Mouse (Mus musculus) neural tube, embryonic 11.5 days (tissue): ENCODE measurements around the gene Xylt1. TPM values are rescaled to one million over a fixed set of nuclear protein-coding genes. Genes with fewer than 3 reads are reported as not detected.
A peak's percentile ranks its signal among the peaks of the same experiment; 100 is the strongest.

Source experiments
- ATAC-seq: fragments of 200-750 bp; cut with Nextera tagmentation; 2 replicates; pipeline ENCODE4 v1.8.0; 2017; ENCODE audit warnings: moderate number of reproducible peaks, mild to moderate bottlenecking, moderate TSS enrichment, moderate library complexity; ENCODE audit not compliant: insufficient read depth, low FRiP score, low TSS enrichment
- DNase-seq: peaks from one replicate; pipeline ENCODE4 v3.0.0-alpha.2; 2015; ENCODE audit warnings: low spot score
- H3K27ac ChIP-seq: fragments of 300-500 bp; sonication (generic); 2 replicates; pipeline ENCODE4 v1.5.1; 2014; ENCODE audit warnings: low read depth, mild to moderate bottlenecking, low read length
- H3K27me3 ChIP-seq: fragments of 300-500 bp; sonication (generic); 2 replicates; pipeline ENCODE4 v1.6.1; 2014; ENCODE audit warnings: mild to moderate bottlenecking, low read length, mixed read lengths; ENCODE audit not compliant: control insufficient read depth, insufficient read depth
- H3K36me3 ChIP-seq: fragments of 300-500 bp; sonication (generic); 2 replicates; pipeline ENCODE4 v1.6.1; 2014; ENCODE audit warnings: mild to moderate bottlenecking, low read length, moderate library complexity, mixed read lengths; ENCODE audit not compliant: control insufficient read depth, insufficient read depth
- H3K4me1 ChIP-seq: fragments of 300-500 bp; sonication (generic); 2 replicates; pipeline ENCODE4 v1.6.1; 2014; ENCODE audit warnings: low read length, mixed read lengths; ENCODE audit not compliant: control insufficient read depth, insufficient read depth
- H3K4me2 ChIP-seq: fragments of 300-500 bp; sonication (generic); 2 replicates; pipeline ENCODE4 v1.6.1; 2014; ENCODE audit warnings: low read depth, mild to moderate bottlenecking, moderate library complexity
- H3K4me3 ChIP-seq: fragments of 300-500 bp; sonication (generic); 2 replicates; pipeline ENCODE4 v1.5.1; 2014; ENCODE audit warnings: low read depth, low read length
- H3K9ac ChIP-seq: fragments of 300-500 bp; sonication (generic); 2 replicates; pipeline ENCODE4 v1.6.1; 2014; ENCODE audit warnings: mild to moderate bottlenecking, low read length
- H3K9me3 ChIP-seq: fragments of 300-500 bp; sonication (generic); 2 replicates; pipeline ENCODE4 v1.6.1; 2016; ENCODE audit warnings: low read length; ENCODE audit not compliant: control insufficient read depth
- WGBS: fragments of 180-500 bp; shearing (Covaris S2); extraction: QIAGEN DNeasy Blood & Tissue Kit; methylation state at CpG from one replicate; pipeline ENCODE4 v1.1.7; 2014; 5-methylcytosine and 5-hydroxymethylcytosine counted together
- polyA plus RNA-seq: library from polyadenylated mRNA; unstranded; fragments of >200 nt; fragmentation: Nextera tagmentation; extraction: Ambion mirVana; gene quantifications from 2 replicates; pipeline ENCODE4 v1.2.1, GENCODE M21; 2014

The Xylt1 gene
- polyA plus RNA-seq, 1 experiment from 2014 or later, result 1.6 TPM

- Histone ChIP-seq H3K36me3 (no peaks in the 10 kb centered on the region), H3K9me3 (no peaks in the 10 kb centered on the region), H3K9ac (no peak overlapping the region), H3K4me3 (no peak overlapping the region), H3K27me3 (no peaks in the 10 kb centered on the region), H3K4me2 (no peak overlapping the region), H3K27ac (no peak overlapping the region), H3K4me1 (no peaks in the 10 kb centered on the region)
- DNase-seq, result no peak
- 87% methylated on average over 15 of the region's 15 CpGs for WGBS
- no peak for ATAC-seq
These were observed 120.8 kb downstream of the Xylt1 start for GRCm38 (mm10) chr7:117501355-117502181.

- no peaks in the 10 kb centered on the region for H3K27me3 ChIP-seq
- no peak overlapping the region for H3K9ac ChIP-seq
- H3K4me3 ChIP-seq, result no peak overlapping the region
- no peaks in the 10 kb centered on the region for H3K36me3 ChIP-seq
- no peak for DNase-seq
- 87% methylated on average over 5 of the region's 5 CpGs for WGBS
- ATAC-seq, result no peak
- no peak overlapping the region for H3K27ac ChIP-seq
- H3K4me2 ChIP-seq, result no peak overlapping the region
- H3K4me1 ChIP-seq, result no peaks in the 10 kb centered on the region
- H3K9me3 ChIP-seq, result no peaks in the 10 kb centered on the region
These were observed 121.6 kb downstream of the Xylt1 start for GRCm38 (mm10) chr7:117502415-117502814.

GRCm38 (mm10) chr7:117503714-117504113, 122.9 kb downstream of the Xylt1 start:
- no peaks in the 10 kb centered on the region for H3K27me3 ChIP-seq
- ATAC-seq (no peak), DNase-seq (no peak)
- no peak overlapping the region for H3K9ac ChIP-seq
- H3K27ac ChIP-seq, result no peak overlapping the region
- H3K9me3 ChIP-seq, result no peaks in the 10 kb centered on the region
- no peak overlapping the region for H3K4me3 ChIP-seq
- WGBS, result 93% methylated on average over 9 of the region's 9 CpGs
- H3K4me2 ChIP-seq, result no peak overlapping the region
- no peaks in the 10 kb centered on the region for H3K4me1 ChIP-seq
- no peaks in the 10 kb centered on the region for H3K36me3 ChIP-seq

- 75% methylated on average over 3 of the region's 3 CpGs for WGBS
- no peaks in the 10 kb centered on the region for H3K9me3 ChIP-seq
- H3K27me3 ChIP-seq, result no peaks in the 10 kb centered on the region
- DNase-seq (no peak), ATAC-seq (no peak)
- H3K36me3 ChIP-seq, result no peaks in the 10 kb centered on the region
- no peak overlapping the region for H3K27ac ChIP-seq
- H3K4me3 ChIP-seq, result no peak overlapping the region
- no peak overlapping the region for H3K4me2 ChIP-seq
- no peaks in the 10 kb centered on the region for H3K4me1 ChIP-seq
- no peak overlapping the region for H3K9ac ChIP-seq
These were observed 125.0 kb downstream of the Xylt1 start for GRCm38 (mm10) chr7:117505791-117506190.

GRCm38 (mm10) chr7:117507351-117507750, 126.6 kb downstream of the Xylt1 start:
- H3K27ac ChIP-seq, result no peak overlapping the region
- no peaks in the 10 kb centered on the region for H3K9me3 ChIP-seq
- no peaks in the 10 kb centered on the region for H3K27me3 ChIP-seq
- no peak overlapping the region for H3K4me3 ChIP-seq
- H3K4me2 ChIP-seq, result no peak overlapping the region
- DNase-seq, result no peak
- no peaks in the 10 kb centered on the region for H3K36me3 ChIP-seq
- H3K9ac ChIP-seq, result no peak overlapping the region
- WGBS, result 90% methylated on average over 10 of the region's 10 CpGs
- ATAC-seq, result no peak
- H3K4me1 ChIP-seq, result no peaks in the 10 kb centered on the region

- 69% methylated on average over 8 of the region's 8 CpGs for WGBS
- H3K4me3 ChIP-seq, result no peak overlapping the region
- no peak overlapping the region for H3K27ac ChIP-seq
- no peaks in the 10 kb centered on the region for H3K9me3 ChIP-seq
- peak; percentile 17 for DNase-seq
- no peak overlapping the region for H3K4me2 ChIP-seq
- H3K27me3 ChIP-seq, result no peaks in the 10 kb centered on the region
- no peak for ATAC-seq
- no peaks in the 10 kb centered on the region for H3K36me3 ChIP-seq
- no peaks in the 10 kb centered on the region for H3K4me1 ChIP-seq
- H3K9ac ChIP-seq, result no peak overlapping the region
These were observed 127.3 kb downstream of the Xylt1 start for GRCm38 (mm10) chr7:117508090-117508489.

GRCm38 (mm10) chr7:117510113-117510512, 129.3 kb downstream of the Xylt1 start:
- Histone ChIP-seq H3K4me3 (no peak overlapping the region), H3K9me3 (no peaks in the 10 kb centered on the region)
- 90% methylated on average over 2 of the region's 2 CpGs for WGBS

GRCm38 (mm10) chr7:117512301-117512700, 131.5 kb downstream of the Xylt1 start:
- Histone ChIP-seq H3K9me3 (no peaks in the 10 kb centered on the region), H3K27me3 (no peaks in the 10 kb centered on the region), H3K4me1 (no peaks in the 10 kb centered on the region), H3K9ac (no peak overlapping the region), H3K27ac (no peak overlapping the region), H3K4me3 (no peak overlapping the region), H3K4me2 (no peak overlapping the region), H3K36me3 (no peaks in the 10 kb centered on the region)
- DNase-seq (no peak), ATAC-seq (no peak)
- 78% methylated on average over 2 of the region's 2 CpGs for WGBS

More at GRCm38 (mm10) chr7:117510113-117510512, 129.3 kb downstream of the Xylt1 start:
- Histone ChIP-seq H3K27me3 (no peaks in the 10 kb centered on the region), H3K27ac (no peak overlapping the region), H3K4me1 (no peaks in the 10 kb centered on the region), H3K36me3 (no peaks in the 10 kb centered on the region), H3K9ac (no peak overlapping the region), H3K4me2 (no peak overlapping the region)
- ATAC-seq (no peak), DNase-seq (no peak)

- Histone ChIP-seq H3K9me3 (no peaks in the 10 kb centered on the region), H3K4me1 (no peaks in the 10 kb centered on the region), H3K27me3 (no peaks in the 10 kb centered on the region), H3K9ac (no peak overlapping the region), H3K36me3 (no peaks in the 10 kb centered on the region), H3K4me3 (no peak overlapping the region), H3K27ac (no peak overlapping the region), H3K4me2 (no peak overlapping the region)
- DNase-seq, result no peak
- ATAC-seq, result no peak
- 65% methylated on average over 1 of the region's 1 CpGs for WGBS
These were observed 135.0 kb downstream of the Xylt1 start for GRCm38 (mm10) chr7:117515794-117516193.
